Mouse (Mus musculus): ENCODE measurements around the gene Tmem126a. TPM values are rescaled to one million over a fixed set of nuclear protein-coding genes. Genes with fewer than 3 reads are reported as not detected.

Gene Tmem126a
- polyA plus RNA-seq, 1 experiment from 2014 or later = 128 TPM

DNA sequence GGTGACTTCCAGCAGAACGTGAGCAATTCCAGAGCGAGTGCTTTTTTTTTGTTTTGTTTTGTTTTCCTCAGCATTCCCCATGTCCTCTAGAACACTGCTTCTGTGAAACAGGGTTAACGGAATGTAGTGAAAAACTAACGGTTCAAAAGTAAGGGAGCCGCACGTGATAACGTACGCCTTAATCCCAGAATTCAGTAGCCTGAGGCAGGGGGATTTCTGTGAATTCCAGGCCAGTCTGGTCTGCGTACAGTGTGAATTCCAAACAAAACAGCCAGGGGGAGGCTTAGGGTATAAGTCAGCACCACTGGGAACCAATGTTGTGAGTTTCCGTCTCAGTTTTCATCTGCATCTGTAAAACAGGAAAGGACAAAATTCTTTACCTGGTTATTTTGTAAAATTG, 488 bp upstream of the Tmem126a start:
- peaks cover 15% of the 10 kb centered on the region for H3K4me1 ChIP-seq (ENCODE audit: control insufficient read depth, insufficient read depth, low read length)
- peak overlapping the region; percentile 87 for H3K9ac ChIP-seq (ENCODE audit: low read depth, low read length)
- peak overlapping the region; percentile 84 for H3K4me3 ChIP-seq (ENCODE audit: low read depth, low read length)
- H3K36me3 ChIP-seq (ENCODE audit: control insufficient read depth, insufficient read depth, low read length) = 0 out of 2 replicates have a peak, but pooled peaks cover 4% of the 10 kb centered on the region
- H3K27ac ChIP-seq (ENCODE audit: low read length) = peak overlapping the region; percentile 93
- no peaks in the 10 kb centered on the region for H3K9me3 ChIP-seq (replicated peaks; ENCODE audit: control insufficient read depth, low read length, poor library complexity, severe bottlenecking)
- peak; percentile 80 for ATAC-seq
- peak overlapping the region; percentile 84 for H3K4me2 ChIP-seq (ENCODE audit: low read length)
- no peaks in the 10 kb centered on the region for H3K27me3 ChIP-seq (ENCODE audit: control insufficient read depth, insufficient read depth, low read depth, low read length)
- WGBS = 10% methylated on average over 10 of the region's 10 CpGs

DNA sequence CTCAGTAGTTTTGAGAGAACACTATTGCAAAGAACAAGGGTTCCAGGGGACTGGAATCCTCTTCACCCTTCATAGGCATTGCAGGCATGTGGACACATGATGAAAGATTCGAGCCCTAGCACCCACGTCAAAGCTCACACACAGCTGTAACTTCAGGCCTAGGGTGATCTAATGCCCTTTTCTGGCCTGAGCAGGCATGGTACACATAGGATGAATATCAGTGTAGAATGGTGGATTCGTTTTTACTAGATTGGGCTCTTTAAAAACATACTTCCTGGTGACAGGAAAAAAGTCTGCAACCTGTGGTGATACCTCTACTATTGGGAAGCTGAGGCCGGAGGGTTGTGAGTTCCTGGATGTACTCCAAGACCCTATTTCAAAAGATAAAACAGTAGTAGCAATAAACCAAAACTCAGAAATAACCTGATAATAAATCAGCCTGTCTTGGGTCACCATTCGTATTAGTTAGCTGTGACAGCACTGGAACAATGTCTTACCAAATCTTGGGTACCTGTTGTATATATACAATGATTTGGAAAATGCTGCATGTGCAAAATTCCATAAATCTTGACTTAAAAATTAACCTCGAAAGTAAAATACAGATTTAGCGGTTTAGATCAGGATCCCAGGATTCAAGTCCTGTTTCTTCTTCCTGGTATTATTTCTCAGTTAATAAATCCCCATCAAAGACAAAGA, 732 bp downstream of the Tmem126a start:
- Histone ChIP-seq H3K9me3 (replicated peaks; ENCODE audit: control insufficient read depth, low read length, poor library complexity, severe bottlenecking) (no peaks in the 10 kb centered on the region), H3K9ac (ENCODE audit: low read depth, low read length) (peak overlapping the region; percentile 87), H3K4me2 (ENCODE audit: low read length) (peak overlapping the region; percentile 84), H3K4me1 (ENCODE audit: control insufficient read depth, insufficient read depth, low read length) (peaks cover 15% of the 10 kb centered on the region), H3K27ac (ENCODE audit: low read length) (peak overlapping the region; percentile 93), H3K36me3 (ENCODE audit: control insufficient read depth, insufficient read depth, low read length) (peaks cover 4% of the 10 kb centered on the region; the same call in 1 of the 2 replicates), H3K27me3 (ENCODE audit: control insufficient read depth, insufficient read depth, low read depth, low read length) (no peaks in the 10 kb centered on the region), H3K4me3 (ENCODE audit: low read depth, low read length) (peak overlapping the region; percentile 84)
- 37% methylated on average over 7 of the region's 7 CpGs for WGBS
- ATAC-seq = no peak

- no peak for ATAC-seq
- peak overlapping the region; percentile 83 for H3K4me2 ChIP-seq (ENCODE audit: low read length)
- 0% methylated on average over 6 of the region's 6 CpGs for WGBS
- peaks cover 2% of the 10 kb centered on the region; the same call in 1 of the 2 replicates for H3K36me3 ChIP-seq (ENCODE audit: control insufficient read depth, insufficient read depth, low read length)
- peak overlapping the region; percentile 99 for H3K4me3 ChIP-seq (ENCODE audit: low read depth, low read length)
- peak overlapping the region; percentile 99 for H3K9ac ChIP-seq (ENCODE audit: low read depth, low read length)
- H3K9me3 ChIP-seq (replicated peaks; ENCODE audit: control insufficient read depth, low read length, poor library complexity, severe bottlenecking) = no peaks in the 10 kb centered on the region
- peaks cover 15% of the 10 kb centered on the region for H3K4me1 ChIP-seq (ENCODE audit: control insufficient read depth, insufficient read depth, low read length)
- no peaks in the 10 kb centered on the region for H3K27me3 ChIP-seq (ENCODE audit: control insufficient read depth, insufficient read depth, low read depth, low read length)
- no peak overlapping the region for H3K27ac ChIP-seq (ENCODE audit: low read length)
Measured at GRCm38 (mm10) chr7:90444206-90444605, 12.8 kb downstream of the Tmem126a start.

- H3K36me3 ChIP-seq (ENCODE audit: control insufficient read depth, insufficient read depth, low read length) = no peaks in the 10 kb centered on the region
- WGBS = under 1% methylated on average over 109 of the region's 123 CpGs
- H3K27ac ChIP-seq (ENCODE audit: low read length) = peak overlapping the region; percentile 99
- ATAC-seq = peak; percentile 76
- peak overlapping the region; percentile 99 for H3K4me3 ChIP-seq (ENCODE audit: low read depth, low read length)
- H3K4me2 ChIP-seq (ENCODE audit: low read length) = peak overlapping the region; percentile 83
- H3K27me3 ChIP-seq (ENCODE audit: control insufficient read depth, insufficient read depth, low read depth, low read length) = no peaks in the 10 kb centered on the region
- H3K9ac ChIP-seq (ENCODE audit: low read depth, low read length) = peak overlapping the region; percentile 99
- H3K4me1 ChIP-seq (ENCODE audit: control insufficient read depth, insufficient read depth, low read length) = peaks cover 13% of the 10 kb centered on the region
- no peaks in the 10 kb centered on the region for H3K9me3 ChIP-seq (replicated peaks; ENCODE audit: control insufficient read depth, low read length, poor library complexity, severe bottlenecking)
Measured at GRCm38 (mm10) chr7:90443101-90444091, 13.6 kb downstream of the Tmem126a start.

- 0% methylated on average over 44 of the region's 54 CpGs for WGBS
- peak; percentile 97 for ATAC-seq
Measured at GRCm38 (mm10) chr7:90442518-90443080, 14.4 kb downstream of the Tmem126a start, which contains the start of gene Crebzf. TSS of gene Crebzf (plus strand) at chr7:90442729.

GRCm38 (mm10) chr7:90442070-90442469, 15.0 kb downstream of the Tmem126a start:
- H3K4me3 ChIP-seq (ENCODE audit: low read depth, low read length) = peak overlapping the region; percentile 99
- no peaks in the 10 kb centered on the region for H3K9me3 ChIP-seq (replicated peaks; ENCODE audit: control insufficient read depth, low read length, poor library complexity, severe bottlenecking)
- H3K27me3 ChIP-seq (ENCODE audit: control insufficient read depth, insufficient read depth, low read depth, low read length) = no peaks in the 10 kb centered on the region
- peak overlapping the region; percentile 67 for H3K4me2 ChIP-seq (ENCODE audit: low read length)
- H3K27ac ChIP-seq (ENCODE audit: low read length) = peak overlapping the region; percentile 99
- no peaks in the 10 kb centered on the region for H3K36me3 ChIP-seq (ENCODE audit: control insufficient read depth, insufficient read depth, low read length)
- WGBS = 1% methylated on average over 4 of the region's 4 CpGs
- peak; percentile 16 for ATAC-seq
- H3K9ac ChIP-seq (ENCODE audit: low read depth, low read length) = peak overlapping the region; percentile 66
- peaks cover 9% of the 10 kb centered on the region for H3K4me1 ChIP-seq (ENCODE audit: control insufficient read depth, insufficient read depth, low read length)

More at GRCm38 (mm10) chr7:90442518-90443080, 14.4 kb downstream of the Tmem126a start, which contains the start of gene Crebzf:
- H3K27ac ChIP-seq (ENCODE audit: low read length) = peak within 1 kb of the TSS; percentile 99
- peak within 1 kb of the TSS; percentile 99 for H3K4me3 ChIP-seq (ENCODE audit: low read depth, low read length)
- peaks cover 12% of the 10 kb centered on the region for H3K4me1 ChIP-seq (ENCODE audit: control insufficient read depth, insufficient read depth, low read length)
- no peaks in the 10 kb centered on the region for H3K9me3 ChIP-seq (replicated peaks; ENCODE audit: control insufficient read depth, low read length, poor library complexity, severe bottlenecking)
- H3K27me3 ChIP-seq (ENCODE audit: control insufficient read depth, insufficient read depth, low read depth, low read length) = no peaks in the 10 kb centered on the region
- H3K36me3 ChIP-seq (ENCODE audit: control insufficient read depth, insufficient read depth, low read length) = no peaks in the 10 kb centered on the region
- H3K4me2 ChIP-seq (ENCODE audit: low read length) = peak within 1 kb of the TSS; percentile 83
- peak within 1 kb of the TSS; percentile 99 for H3K9ac ChIP-seq (ENCODE audit: low read depth, low read length)

DNA sequence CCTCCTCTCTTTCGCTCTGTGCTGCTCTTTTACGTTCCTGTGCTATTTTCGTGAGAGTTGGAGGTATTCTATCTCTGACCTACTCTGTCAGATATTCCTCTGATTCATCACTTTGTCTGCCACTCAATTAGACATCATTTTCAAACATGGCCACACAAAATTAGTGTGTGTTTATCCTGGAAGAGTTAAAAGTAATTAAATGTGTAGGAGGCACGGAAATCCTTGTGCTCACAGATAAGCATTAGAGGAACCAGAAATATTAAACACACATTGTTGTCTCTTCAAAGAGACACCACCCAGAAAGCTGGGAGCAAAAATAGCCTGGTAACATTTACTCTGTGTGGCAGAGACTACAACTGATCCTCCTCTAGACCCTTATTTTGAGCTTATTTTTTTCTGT, 17.0 kb downstream of the Tmem126a start:
- no peak for ATAC-seq

GRCm38 (mm10) chr7:90432221-90432620, 24.8 kb downstream of the Tmem126a start:
- no peak overlapping the region for H3K4me2 ChIP-seq (ENCODE audit: low read length)
- no peaks in the 10 kb centered on the region for H3K36me3 ChIP-seq (ENCODE audit: control insufficient read depth, insufficient read depth, low read length)
- no peak for ATAC-seq
- H3K9me3 ChIP-seq (replicated peaks; ENCODE audit: control insufficient read depth, low read length, poor library complexity, severe bottlenecking) = no peaks in the 10 kb centered on the region
- H3K27me3 ChIP-seq (ENCODE audit: control insufficient read depth, insufficient read depth, low read depth, low read length) = no peaks in the 10 kb centered on the region
- H3K27ac ChIP-seq (ENCODE audit: low read length) = no peak overlapping the region
- no peaks in the 10 kb centered on the region; the same call in 1 of the 2 replicates for H3K4me1 ChIP-seq (ENCODE audit: control insufficient read depth, insufficient read depth, low read length)
- no peak overlapping the region for H3K9ac ChIP-seq (ENCODE audit: low read depth, low read length)
- no peak overlapping the region for H3K4me3 ChIP-seq (ENCODE audit: low read depth, low read length)

More for the DNA sequence above, 17.0 kb downstream of the Tmem126a start:
- Histone ChIP-seq H3K9me3 (replicated peaks; ENCODE audit: control insufficient read depth, low read length, poor library complexity, severe bottlenecking) (no peaks in the 10 kb centered on the region), H3K4me1 (ENCODE audit: control insufficient read depth, insufficient read depth, low read length) (peaks cover 4% of the 10 kb centered on the region), H3K4me3 (ENCODE audit: low read depth, low read length) (no peak overlapping the region), H3K4me2 (ENCODE audit: low read length) (no peak overlapping the region), H3K27me3 (ENCODE audit: control insufficient read depth, insufficient read depth, low read depth, low read length) (no peaks in the 10 kb centered on the region), H3K27ac (ENCODE audit: low read length) (no peak overlapping the region), H3K9ac (ENCODE audit: low read depth, low read length) (no peak overlapping the region), H3K36me3 (ENCODE audit: control insufficient read depth, insufficient read depth, low read length) (no peaks in the 10 kb centered on the region)
- WGBS = 94% methylated on average over 4 of the region's 4 CpGs

All from midbrain, embryonic 16.5 days (tissue).